ENCODE assay signal across 8 mouse cellular contexts in genomic region chr15:98145559-98146181, GRCm38 (mm10). TPM values are rescaled to one million over a fixed set of nuclear protein-coding genes. Genes with fewer than 3 reads are reported as not detected.
A peak's percentile ranks its signal among the peaks of the same experiment; 100 is the strongest.
DNase-seq lines count a peak whose midpoint lies in the region; ATAC-seq and TF ChIP-seq lines count a peak whose summit lies in the region.

No protein-coding gene starts in this region.

- no peak for TF ChIP-seq EP300 in liver, embryonic 14.5 days (IDR thresholded peaks at IDR 0.05; ENCODE audit: low read depth)
- no peak for TF ChIP-seq EP300 in stomach, postnatal 0 days (optimal IDR thresholded peaks at IDR 0.05)

- peak; percentile 78 for DNase-seq in c-Kit-negative CD71-positive TER-119-positive erythroid progenitor cells, embryonic 14.5 days (ENCODE audit: low read depth, low spot score)
- DNase-seq in fibroblast of lung, adult 2 months (ENCODE audit: low read depth), result peak; percentile 79
- peak; percentile 95 to 97 for DNase-seq in kidney, postnatal 25 days
- peak; percentile 75 to 78 (median 76) for DNase-seq in liver, embryonic 14.5 days (ENCODE audit: low read depth in 3 of 3, low spot score in 3 of 3)
- peak; percentile 95 for DNase-seq in neural tube, embryonic 11.5 days (ENCODE audit: low spot score)
- DNase-seq in stomach, postnatal 0 days (ENCODE audit: low spot score), result peak; percentile 93

- peak overlapping the region; percentile 91 for H3K9ac ChIP-seq in heart, embryonic 15.5 days
- H3K9ac ChIP-seq in liver, embryonic 14.5 days (replicated peaks), result peak overlapping the region; percentile 95
- peak overlapping the region; percentile 95 for H3K9ac ChIP-seq in neural tube, embryonic 11.5 days (ENCODE audit: low read length)
- H3K9ac ChIP-seq in stomach, postnatal 0 days (ENCODE audit: low read length), result peak overlapping the region; percentile 96

- no peaks in the 10 kb centered on the region for H3K9me3 ChIP-seq in heart, embryonic 15.5 days (replicated peaks)
- H3K9me3 ChIP-seq in liver, embryonic 14.5 days (ENCODE audit: control insufficient read depth, low read length), result no peaks in the 10 kb centered on the region
- H3K9me3 ChIP-seq in neural tube, embryonic 11.5 days (ENCODE audit: control insufficient read depth, low read length), result no peaks in the 10 kb centered on the region
- H3K9me3 ChIP-seq in stomach, postnatal 0 days (ENCODE audit: control insufficient read depth, low read length), result no peaks in the 10 kb centered on the region

- peak overlapping the region; percentile 74 for H3K4me3 ChIP-seq in heart, embryonic 15.5 days
- H3K4me3 ChIP-seq in liver, embryonic 14.5 days (ENCODE audit: insufficient read depth in 1 of 2, low read depth in 2 of 2, low read length in 2 of 2), result peak overlapping the region; percentile 72 to 84
- peak overlapping the region; percentile 94 for H3K4me3 ChIP-seq in neural tube, embryonic 11.5 days (ENCODE audit: low read depth, low read length)
- H3K4me3 ChIP-seq in stomach, postnatal 0 days (ENCODE audit: low read depth, low read length), result peak overlapping the region; percentile 94

- no peak for TF ChIP-seq CTCF in liver, embryonic 14.5 days (IDR thresholded peaks at IDR 0.05; ENCODE audit: low read depth)
- no peak for TF ChIP-seq CTCF in stomach, postnatal 0 days (IDR thresholded peaks at IDR 0.05; ENCODE audit: low read depth)

- peak overlapping the region; percentile 83 for H3K27ac ChIP-seq in heart, embryonic 15.5 days
- peak overlapping the region; percentile 58 for H3K27ac ChIP-seq in liver, embryonic 14.5 days
- peak overlapping the region; percentile 73 for H3K27ac ChIP-seq in neural tube, embryonic 11.5 days (ENCODE audit: low read depth, low read length)
- peak overlapping the region; percentile 84 for H3K27ac ChIP-seq in stomach, postnatal 0 days (replicated peaks)

- H3K4me1 ChIP-seq in heart, embryonic 15.5 days (replicated peaks), result peaks cover 22% of the 10 kb centered on the region
- peaks cover 2 to 6% of the 10 kb centered on the region in 2 experiments for H3K4me1 ChIP-seq in liver, embryonic 14.5 days (replicated peaks; ENCODE audit: control insufficient read depth in 2 of 2, insufficient read depth in 2 of 2, low read length in 1 of 2)
- no peaks in the 10 kb centered on the region; the same call in 1 of the 2 replicates for H3K4me1 ChIP-seq in neural tube, embryonic 11.5 days (ENCODE audit: control insufficient read depth, insufficient read depth, low read length)
- H3K4me1 ChIP-seq in stomach, postnatal 0 days (replicated peaks; ENCODE audit: control insufficient read depth, insufficient read depth), result 0 out of 2 replicates have a peak, but pooled peaks cover 2% of the 10 kb centered on the region

- peaks cover 17% of the 10 kb centered on the region for H3K36me3 ChIP-seq in heart, embryonic 15.5 days
- H3K36me3 ChIP-seq in liver, embryonic 14.5 days (replicated peaks; ENCODE audit: control insufficient read depth, insufficient read depth, low read depth), result no peaks in the 10 kb centered on the region
- H3K36me3 ChIP-seq in neural tube, embryonic 11.5 days (ENCODE audit: control insufficient read depth, insufficient read depth, low read length), result peaks cover 4% of the 10 kb centered on the region; the same call in 1 of the 2 replicates
- no peaks in the 10 kb centered on the region for H3K36me3 ChIP-seq in stomach, postnatal 0 days (ENCODE audit: control insufficient read depth, insufficient read depth, low read length)

- H3K27me3 ChIP-seq in heart, embryonic 15.5 days, result no peaks in the 10 kb centered on the region
- no peaks in the 10 kb centered on the region for H3K27me3 ChIP-seq in liver, embryonic 14.5 days (ENCODE audit: control insufficient read depth, insufficient read depth, low read length)
- no peaks in the 10 kb centered on the region for H3K27me3 ChIP-seq in neural tube, embryonic 11.5 days (ENCODE audit: control insufficient read depth, insufficient read depth, low read length)
- H3K27me3 ChIP-seq in stomach, postnatal 0 days (ENCODE audit: control insufficient read depth, insufficient read depth, low read length), result no peaks in the 10 kb centered on the region

- H3K4me2 ChIP-seq in heart, embryonic 15.5 days, result peak overlapping the region; percentile 79
- peak overlapping the region; percentile 74 for H3K4me2 ChIP-seq in liver, embryonic 14.5 days (ENCODE audit: low read depth)
- H3K4me2 ChIP-seq in neural tube, embryonic 11.5 days (ENCODE audit: low read depth), result peak overlapping the region; percentile 93
- peak overlapping the region; percentile 93 for H3K4me2 ChIP-seq in stomach, postnatal 0 days (replicated peaks; ENCODE audit: low read depth)

- ATAC-seq in CD4-positive, CD25-positive, alpha-beta regulatory T cell, adult 4 months, result peak; percentile 96
- ATAC-seq in heart, embryonic 15.5 days (replicated peaks; ENCODE audit: insufficient number of reproducible peaks, insufficient read depth, low FRiP score, low read depth), result peak; percentile 85
- peak; percentile 96 for ATAC-seq in liver, embryonic 14.5 days (ENCODE audit: insufficient read depth)
- peak; percentile 98 for ATAC-seq in neural tube, embryonic 11.5 days (ENCODE audit: insufficient read depth, low FRiP score, low TSS enrichment)
- ATAC-seq in stomach, postnatal 0 days (ENCODE audit: low FRiP score, low TSS enrichment), result peak; percentile 98

- under 1% methylated on average over 38 of the region's 38 CpGs for WGBS in heart, embryonic 15.5 days
- 2% methylated on average over 38 of the region's 38 CpGs for WGBS in liver, embryonic 14.5 days (ENCODE audit: insufficient replicate concordance)
- 1% methylated on average over 38 of the region's 38 CpGs for WGBS in neural tube, embryonic 11.5 days
- under 1% methylated on average over 38 of the region's 38 CpGs for WGBS in stomach, postnatal 0 days

RNA-seq across cellular contexts. Expression of gene Asb8, which starts 19.8 kb away (rescaled TPM):
- 10 to 100 TPM; 33.5 to 40.1 TPM for polyA plus RNA-seq in CD4-positive, CD25-positive, alpha-beta regulatory T cell, adult 4 months (2017; shearing (Covaris generic))
- 77.6 and 78.1 TPM in 2 replicates for polyA plus RNA-seq in heart, embryonic 15.5 days (2015; fragmentation: Nextera tagmentation; extraction: Ambion mirVana)
- polyA plus RNA-seq in liver, embryonic 14.5 days (2012; rRNA removed), result 9.7 and 15.1 TPM in 2 replicates
- polyA plus RNA-seq in liver, embryonic 14.5 days (2014; fragmentation: Nextera tagmentation; extraction: Ambion mirVana), result 22.3 and 22.4 TPM in 2 replicates
- 50.7 and 58.1 TPM in 2 replicates for polyA plus RNA-seq in neural tube, embryonic 11.5 days (2014; fragmentation: Nextera tagmentation; extraction: Ambion mirVana)
- polyA plus RNA-seq in stomach, postnatal 0 days (2015; fragmentation: Nextera tagmentation; extraction: Ambion mirVana), result 31.3 and 31.9 TPM in 2 replicates

RNA-seq across cellular contexts. Expression of gene Ccdc184, which starts 21.3 kb away (rescaled TPM):
- under 1 TPM; 0.24 to 0.27 TPM for polyA plus RNA-seq in CD4-positive, CD25-positive, alpha-beta regulatory T cell, adult 4 months (2017; shearing (Covaris generic))
- 1.6 and 1.7 TPM in 2 replicates for polyA plus RNA-seq in heart, embryonic 15.5 days (2015; fragmentation: Nextera tagmentation; extraction: Ambion mirVana)
- polyA plus RNA-seq in liver, embryonic 14.5 days (2012; rRNA removed), result 0.01 TPM in 1 of 2 replicates, not detected in the other
- not detected in 2 replicates for polyA plus RNA-seq in liver, embryonic 14.5 days (2014; fragmentation: Nextera tagmentation; extraction: Ambion mirVana)
- 10.3 and 12.2 TPM in 2 replicates for polyA plus RNA-seq in neural tube, embryonic 11.5 days (2014; fragmentation: Nextera tagmentation; extraction: Ambion mirVana)
- polyA plus RNA-seq in stomach, postnatal 0 days (2015; fragmentation: Nextera tagmentation; extraction: Ambion mirVana), result 0.92 and 0.95 TPM in 2 replicates

RNA-seq across cellular contexts. Expression of gene Olfr288, which starts 49.7 kb away (rescaled TPM):
- polyA plus RNA-seq in CD4-positive, CD25-positive, alpha-beta regulatory T cell, adult 4 months (2017; shearing (Covaris generic)), result not detected
- polyA plus RNA-seq in heart, embryonic 15.5 days (2015; fragmentation: Nextera tagmentation; extraction: Ambion mirVana), result not detected in 2 replicates
- polyA plus RNA-seq in liver, embryonic 14.5 days (2012; rRNA removed), result not detected in 2 replicates
- not detected in 2 replicates for polyA plus RNA-seq in liver, embryonic 14.5 days (2014; fragmentation: Nextera tagmentation; extraction: Ambion mirVana)
- polyA plus RNA-seq in neural tube, embryonic 11.5 days (2014; fragmentation: Nextera tagmentation; extraction: Ambion mirVana), result not detected in 2 replicates
- not detected in 2 replicates for polyA plus RNA-seq in stomach, postnatal 0 days (2015; fragmentation: Nextera tagmentation; extraction: Ambion mirVana)

RNA-seq across cellular contexts. Expression of gene Senp1, which starts 52.1 kb away (rescaled TPM):
- polyA plus RNA-seq in CD4-positive, CD25-positive, alpha-beta regulatory T cell, adult 4 months (2017; shearing (Covaris generic)), result 10 to 100 TPM; 33.4 to 34.3 TPM
- 16.7 and 19.0 TPM in 2 replicates for polyA plus RNA-seq in heart, embryonic 15.5 days (2015; fragmentation: Nextera tagmentation; extraction: Ambion mirVana)
- polyA plus RNA-seq in liver, embryonic 14.5 days (2012; rRNA removed), result 8.7 and 10.7 TPM in 2 replicates
- polyA plus RNA-seq in liver, embryonic 14.5 days (2014; fragmentation: Nextera tagmentation; extraction: Ambion mirVana), result 15.3 and 16.9 TPM in 2 replicates
- 40.1 and 41.0 TPM in 2 replicates for polyA plus RNA-seq in neural tube, embryonic 11.5 days (2014; fragmentation: Nextera tagmentation; extraction: Ambion mirVana)
- 10.0 and 10.8 TPM in 2 replicates for polyA plus RNA-seq in stomach, postnatal 0 days (2015; fragmentation: Nextera tagmentation; extraction: Ambion mirVana)

RNA-seq across cellular contexts. Expression of gene Pfkm, which starts 53.3 kb away (rescaled TPM):
- polyA plus RNA-seq in CD4-positive, CD25-positive, alpha-beta regulatory T cell, adult 4 months (2017; shearing (Covaris generic)), result 10 to 100 TPM in 1 of 2 experiments, 1 to 10 TPM in 1; 4.8 to 13.4 TPM
- 119 and 127 TPM in 2 replicates for polyA plus RNA-seq in heart, embryonic 15.5 days (2015; fragmentation: Nextera tagmentation; extraction: Ambion mirVana)
- polyA plus RNA-seq in liver, embryonic 14.5 days (2012; rRNA removed), result 18.2 and 22.4 TPM in 2 replicates
- 19.6 and 20.6 TPM in 2 replicates for polyA plus RNA-seq in liver, embryonic 14.5 days (2014; fragmentation: Nextera tagmentation; extraction: Ambion mirVana)
- 36.2 and 41.3 TPM in 2 replicates for polyA plus RNA-seq in neural tube, embryonic 11.5 days (2014; fragmentation: Nextera tagmentation; extraction: Ambion mirVana)
- 15.5 and 16.7 TPM in 2 replicates for polyA plus RNA-seq in stomach, postnatal 0 days (2015; fragmentation: Nextera tagmentation; extraction: Ambion mirVana)

Comparison
In these comparisons a context has a peak if more than half of its experiments do, and no peak if none do; other contexts are left out.
1. Peak in every context shown above with its lines: DNase-seq, ATAC-seq, H3K4me3 ChIP-seq and H3K27ac ChIP-seq.